ENCODE assay signal across 29 mouse cellular contexts in genomic region chr8:11020949-11021572, GRCm38 (mm10). TPM values are rescaled to one million over a fixed set of nuclear protein-coding genes. Genes with fewer than 3 reads are reported as not detected.
A peak's percentile ranks its signal among the peaks of the same experiment; 100 is the strongest.
DNase-seq lines count a peak whose midpoint lies in the region; ATAC-seq and TF ChIP-seq lines count a peak whose summit lies in the region.
"Had no signal": no experiment of that assay in that cellular context is flagged by ENCODE, and none has a peak within 500 bp of the region (broad histone marks: within the 10 kb centered on the region; RNA-seq: fewer than 3 reads in every experiment).

No protein-coding gene starts in this region.

- no peaks in the 10 kb centered on the region for H3K9me3 ChIP-seq in liver, embryonic 12.5 days (replicated peaks)
- H3K9me3 ChIP-seq in intestine, postnatal 0 days (ENCODE audit: control insufficient read depth) = no peaks in the 10 kb centered on the region
- H3K9me3 ChIP-seq in liver, postnatal 0 days (ENCODE audit: low read length) = no peaks in the 10 kb centered on the region
- H3K9me3 ChIP-seq: embryonic facial prominence, embryonic 15.5 days; heart, embryonic 13.5 days; midbrain, embryonic 15.5 days; stomach, embryonic 15.5 days had no signal

- no peak for DNase-seq in liver
- peak; percentile 40 for DNase-seq in liver, postnatal 0 days
- DNase-seq in gastrocnemius, postnatal 4 days (ENCODE audit: low spot score in 2 of 2) = no peak
- no peak for DNase-seq in urinary bladder, adult 2 months (ENCODE audit: low spot score)
- DNase-seq: adrenal gland, postnatal 25 days; cerebellum, adult 2 months; cerebellum, postnatal 14 days; gastrocnemius, postnatal 14 days; heart, adult 2 months; heart, postnatal 10 days; kidney, adult 8-10 months; kidney, postnatal 4 days; layer of hippocampus, postnatal 36 days; left cerebral cortex, postnatal 4 days; lung, postnatal 4 days; right cerebral cortex, postnatal 25 days; thymus, postnatal 25 days had no signal

- no peak for TF ChIP-seq CTCF in intestine, postnatal 0 days (IDR thresholded peaks at IDR 0.05; ENCODE audit: low read depth)
- no peak for TF ChIP-seq CTCF in liver, postnatal 0 days (IDR thresholded peaks at IDR 0.05; ENCODE audit: low read depth)

- no peak overlapping the region for H3K4me3 ChIP-seq in liver, embryonic 12.5 days
- no peak overlapping the region for H3K4me3 ChIP-seq in intestine, postnatal 0 days (ENCODE audit: low read depth, low read length)
- no peak overlapping the region for H3K4me3 ChIP-seq in liver, postnatal 0 days (ENCODE audit: low read depth, low read length)
- H3K4me3 ChIP-seq: embryonic facial prominence, embryonic 10.5 days; embryonic facial prominence, embryonic 15.5 days; heart, adult 2 months; heart, embryonic 13.5 days; midbrain, embryonic 15.5 days; stomach, embryonic 15.5 days had no signal

- no peak overlapping the region for H3K9ac ChIP-seq in liver, embryonic 12.5 days
- H3K9ac ChIP-seq in intestine, postnatal 0 days (ENCODE audit: low read depth, low read length) = no peak overlapping the region
- H3K9ac ChIP-seq in liver, postnatal 0 days (replicated peaks) = no peak overlapping the region
- H3K9ac ChIP-seq: embryonic facial prominence, embryonic 15.5 days; heart, embryonic 13.5 days; hindbrain, embryonic 14.5 days; midbrain, embryonic 15.5 days; stomach, embryonic 15.5 days had no signal

- ATAC-seq in liver, embryonic 12.5 days = peak; percentile 51; the same call in 1 of the 2 replicates
- ATAC-seq in intestine, postnatal 0 days = peak; percentile 54
- ATAC-seq in liver, postnatal 0 days = peak; percentile 99
- no peak for ATAC-seq in inflammation-experienced regulatory T-cells, adult 6 months
- ATAC-seq: forebrain, embryonic 14.5 days; midbrain, embryonic 15.5 days; Patski had no signal

- no peak overlapping the region for H3K27ac ChIP-seq in liver, embryonic 12.5 days
- no peak overlapping the region for H3K27ac ChIP-seq in intestine, postnatal 0 days (ENCODE audit: low read depth, low read length)
- H3K27ac ChIP-seq in liver, postnatal 0 days (ENCODE audit: low read depth) = peak overlapping the region; percentile 70
- H3K27ac ChIP-seq: embryonic facial prominence, embryonic 10.5 days; embryonic facial prominence, embryonic 15.5 days; heart, adult 2 months; heart, embryonic 13.5 days; hindbrain, embryonic 14.5 days; kidney, postnatal 0 days; midbrain, embryonic 15.5 days; stomach, embryonic 15.5 days had no signal

- peak; percentile 71; the same call in 1 of the 2 replicates for TF ChIP-seq EP300 in liver, postnatal 0 days (IDR thresholded peaks at IDR 0.05; ENCODE audit: low read depth)

- 0 out of 2 replicates have a peak, but pooled peaks cover 4% of the 10 kb centered on the region for H3K4me1 ChIP-seq in liver, embryonic 12.5 days
- H3K4me1 ChIP-seq in intestine, postnatal 0 days (replicated peaks; ENCODE audit: control insufficient read depth, insufficient read depth, low read length) = no peaks in the 10 kb centered on the region
- peaks cover 9% of the 10 kb centered on the region for H3K4me1 ChIP-seq in liver, postnatal 0 days (ENCODE audit: insufficient read depth)
- H3K4me1 ChIP-seq: embryonic facial prominence, embryonic 10.5 days; embryonic facial prominence, embryonic 15.5 days; midbrain, embryonic 15.5 days; stomach, embryonic 15.5 days had no signal

- H3K4me2 ChIP-seq in liver, embryonic 12.5 days = no peak overlapping the region
- no peak overlapping the region for H3K4me2 ChIP-seq in intestine, postnatal 0 days (replicated peaks; ENCODE audit: low read depth)
- no peak overlapping the region for H3K4me2 ChIP-seq in liver, postnatal 0 days (ENCODE audit: low read depth, low read length)
- H3K4me2 ChIP-seq: embryonic facial prominence, embryonic 15.5 days; heart, embryonic 13.5 days; hindbrain, embryonic 14.5 days; midbrain, embryonic 15.5 days; stomach, embryonic 15.5 days had no signal

- 69% methylated on average over 9 of the region's 9 CpGs for WGBS in liver, embryonic 12.5 days (ENCODE audit: insufficient replicate concordance)
- 68% methylated on average over 9 of the region's 9 CpGs for WGBS in intestine, postnatal 0 days
- WGBS in liver, postnatal 0 days (ENCODE audit: insufficient replicate concordance) = 61% methylated on average over 9 of the region's 9 CpGs

- no peaks in the 10 kb centered on the region for H3K36me3 ChIP-seq in liver, embryonic 12.5 days
- no peaks in the 10 kb centered on the region for H3K36me3 ChIP-seq in intestine, postnatal 0 days (ENCODE audit: control insufficient read depth, insufficient read depth)
- no peaks in the 10 kb centered on the region for H3K36me3 ChIP-seq in liver, postnatal 0 days (replicated peaks; ENCODE audit: insufficient read depth, low read length)
- H3K36me3 ChIP-seq: embryonic facial prominence, embryonic 10.5 days; embryonic facial prominence, embryonic 15.5 days; heart, embryonic 13.5 days; midbrain, embryonic 15.5 days; stomach, embryonic 15.5 days had no signal

- H3K27me3 ChIP-seq in liver, embryonic 12.5 days (replicated peaks) = peaks cover 22% of the 10 kb centered on the region; the same call in 1 of the 2 replicates
- no peaks in the 10 kb centered on the region for H3K27me3 ChIP-seq in intestine, postnatal 0 days (replicated peaks; ENCODE audit: control insufficient read depth, insufficient read depth, low read length)
- H3K27me3 ChIP-seq in liver, postnatal 0 days (ENCODE audit: insufficient read depth, low read length) = no peaks in the 10 kb centered on the region
- H3K27me3 ChIP-seq: embryonic facial prominence, embryonic 15.5 days; heart, embryonic 13.5 days; midbrain, embryonic 15.5 days; Patski; stomach, embryonic 15.5 days had no signal

RNA-seq across cellular contexts. Expression of gene Irs2, which starts 12.8 kb away (rescaled TPM):
- 9.6 and 10.4 TPM in 2 replicates for polyA plus RNA-seq in liver, embryonic 12.5 days (2016; fragmentation: Nextera tagmentation; extraction: Ambion mirVana)
- polyA plus RNA-seq in intestine, postnatal 0 days (2015; fragmentation: Nextera tagmentation; extraction: Ambion mirVana) = 6.0 and 7.7 TPM in 2 replicates
- polyA plus RNA-seq in liver, postnatal 0 days (2015; fragmentation: Nextera tagmentation; extraction: Ambion mirVana) = 4.4 and 5.7 TPM in 2 replicates
- total RNA-seq in gastrocnemius, postnatal 4 days (2021) = 10 to 100 TPM; 15.8 to 16.5 TPM
- polyA plus RNA-seq in inflammation-experienced regulatory T-cells, adult 6 months (2017; shearing (Covaris generic)) = under 1 TPM in 2 of 3 experiments, not detected in 1; 0.72 to 0.73 TPM
- polyA plus RNA-seq in urinary bladder, adult 2 months (2012; rRNA removed) = 8.5 and 13.4 TPM in 2 replicates
